Mouse (Mus musculus) frontal cortex, postnatal 25 days (tissue): ENCODE data around the gene Arhgef7.

Experiments
- DNase-seq, 2 experiments: peaks; one replicate each; pipeline ENCODE4 v3.0.0; 2022; ENCODE audit warnings: low spot score in 2 of 2

Gene Arhgef7

GRCm38 (mm10) chr8:11797729-11798479 lies 70.4 kb downstream of the Arhgef7 start:
- no peak for DNase-seq

- no peak for DNase-seq
These were observed 71.0 kb downstream of the Arhgef7 start for GRCm38 (mm10) chr8:11798480-11798867.

DNA sequence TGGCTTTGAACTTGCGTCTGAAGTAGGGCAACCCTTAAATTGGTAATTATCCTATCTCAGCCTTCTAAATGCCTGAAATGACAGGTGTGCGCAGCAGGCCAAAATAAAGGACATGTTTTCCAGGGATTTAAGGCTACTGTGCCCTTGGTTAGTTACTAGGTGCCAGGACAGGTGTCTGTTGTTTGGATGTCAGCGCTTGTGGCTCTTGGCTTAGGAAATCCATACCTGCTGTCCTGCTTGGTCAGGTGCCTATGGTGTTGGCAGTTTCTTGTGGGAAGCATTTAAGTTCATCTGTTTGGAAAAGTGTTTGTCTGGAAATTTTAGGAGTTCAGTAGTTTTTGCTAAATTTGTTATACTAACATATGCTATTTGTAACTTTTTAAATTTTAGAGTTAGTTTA lies 71.6 kb downstream of the Arhgef7 start:
- DNase-seq: no peak

GRCm38 (mm10) chr8:11800481-11800880 lies 73.0 kb downstream of the Arhgef7 start:
- DNase-seq: no peak

DNA sequence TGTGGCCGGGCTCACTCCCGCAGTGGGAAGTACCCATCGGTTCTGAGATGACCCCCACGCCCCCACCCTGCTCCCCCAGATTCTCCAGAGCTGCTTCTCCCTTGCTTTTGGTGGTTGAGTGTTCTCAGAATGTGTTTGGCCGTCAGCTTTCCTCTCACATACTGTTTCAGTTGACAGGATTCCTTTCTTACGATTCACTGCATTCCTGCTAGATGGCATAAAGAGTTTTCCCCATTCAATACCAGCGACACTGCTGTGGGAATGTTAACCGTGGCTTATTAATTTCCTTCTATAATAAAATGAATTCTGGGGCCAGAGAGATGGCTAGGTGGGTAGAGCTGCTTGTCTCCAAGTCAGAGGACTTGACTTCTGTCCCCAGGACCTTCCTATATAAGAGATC lies 74.0 kb downstream of the Arhgef7 start:
- no peak for DNase-seq

- DNase-seq: no peak
These were observed 77.4 kb downstream of the Arhgef7 start for GRCm38 (mm10) chr8:11804914-11805313.

DNA sequence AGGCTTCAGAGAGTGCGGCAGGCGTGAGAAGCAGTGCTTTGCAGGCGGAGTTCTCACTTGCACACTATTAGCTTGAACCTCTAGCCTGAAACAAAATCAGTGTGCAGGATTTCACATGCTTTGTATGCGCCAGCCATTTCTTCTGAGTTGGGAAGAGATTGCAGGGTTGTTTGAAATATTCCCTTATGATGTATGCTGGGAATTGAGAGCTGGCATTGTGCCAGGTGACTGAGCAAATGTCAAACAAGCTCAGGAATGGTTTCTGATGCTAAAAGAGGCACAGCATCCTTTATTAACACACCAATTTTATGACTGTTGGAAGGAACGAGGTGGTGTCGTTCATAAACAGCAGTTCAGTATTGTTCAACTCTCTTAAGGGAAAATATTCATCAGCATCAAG lies 78.7 kb downstream of the Arhgef7 start:
- no peak for DNase-seq

DNA sequence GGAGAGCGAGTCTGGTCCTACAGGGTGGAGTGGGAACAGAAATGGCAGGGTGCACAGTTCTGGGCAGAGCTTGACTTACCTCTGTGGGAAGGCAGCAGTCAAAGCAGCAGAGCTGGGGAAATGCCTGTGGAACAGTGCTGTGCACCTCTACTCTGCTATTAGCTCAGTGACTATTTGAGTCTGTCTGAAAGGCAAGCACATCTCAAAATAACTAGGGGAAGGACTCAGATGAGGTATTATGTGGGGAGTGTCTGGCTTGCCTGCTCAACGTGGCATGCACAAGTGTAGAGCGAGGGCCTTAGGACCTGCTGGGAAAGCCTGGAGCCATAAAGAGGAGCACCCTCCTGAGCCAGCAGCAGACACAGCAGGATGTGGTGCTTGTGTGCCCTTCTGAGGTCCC lies 79.8 kb downstream of the Arhgef7 start:
- no peak for DNase-seq

GRCm38 (mm10) chr8:11808047-11808446 lies 80.5 kb downstream of the Arhgef7 start:
- DNase-seq: no peak

GRCm38 (mm10) chr8:11810426-11810825 lies 82.9 kb downstream of the Arhgef7 start:
- DNase-seq: no peak

DNA sequence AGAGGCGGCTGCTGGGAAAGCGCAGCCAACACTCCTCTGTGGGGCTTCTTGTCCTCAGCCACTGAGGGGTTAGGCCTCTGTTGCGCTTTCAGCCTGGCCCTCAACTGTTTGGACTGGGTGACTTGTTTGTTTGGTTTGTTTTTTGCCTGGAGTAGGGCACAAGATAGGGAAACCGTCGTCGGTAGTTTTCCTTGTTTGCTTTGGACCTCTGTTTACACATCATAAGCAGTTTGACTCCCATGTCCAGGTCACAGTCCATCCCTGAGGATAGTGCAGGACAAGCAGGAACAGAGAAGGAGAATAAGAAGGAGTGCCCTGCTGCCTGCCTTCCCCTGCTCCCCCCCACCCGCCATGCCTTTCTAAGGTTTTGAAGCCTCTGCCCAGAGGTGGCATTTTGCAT lies 86.3 kb downstream of the Arhgef7 start:
- no peak for DNase-seq

DNA sequence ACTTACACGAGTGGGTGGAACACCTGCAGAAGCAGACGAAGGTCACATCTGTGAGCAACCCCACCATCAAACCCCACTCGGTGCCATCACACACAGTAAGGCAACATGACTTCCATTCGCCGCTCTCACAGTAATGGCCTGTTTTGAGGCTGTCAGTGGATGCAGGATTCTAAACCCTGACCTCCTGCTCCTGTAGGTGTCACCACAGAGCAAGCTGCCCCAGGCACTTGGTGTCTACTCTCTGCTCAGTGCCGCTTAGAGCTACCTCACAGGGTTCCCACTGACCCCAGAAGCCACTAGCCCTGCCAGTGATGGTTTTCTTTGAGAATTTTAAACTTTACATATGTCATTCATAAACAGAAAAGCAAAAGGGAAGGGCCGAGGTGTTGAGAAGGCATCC lies 87.7 kb downstream of the Arhgef7 start:
- no peak for DNase-seq

- DNase-seq: no peak
These were observed 92.6 kb downstream of the Arhgef7 start for GRCm38 (mm10) chr8:11820136-11820535.

DNA sequence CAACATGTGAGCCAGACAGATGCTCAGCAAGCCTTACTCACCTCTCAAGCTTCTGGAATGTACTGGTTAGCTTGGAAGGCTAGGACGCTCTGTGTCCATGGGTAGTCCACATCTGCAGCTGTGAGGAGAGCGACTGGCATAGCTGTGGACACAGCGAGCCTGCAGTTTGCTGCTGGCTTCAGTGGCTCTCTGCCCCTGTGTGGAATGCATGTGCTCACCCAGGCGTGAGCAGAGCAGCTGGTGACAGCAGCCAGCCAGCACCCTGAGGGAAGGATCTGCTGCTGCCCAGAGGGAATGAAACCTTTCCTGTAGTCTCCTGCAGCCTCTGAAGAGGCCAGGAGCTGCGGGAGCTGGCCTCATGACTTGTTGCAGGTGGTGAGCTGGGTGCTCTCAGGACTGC lies 93.0 kb downstream of the Arhgef7 start:
- no peak for DNase-seq

DNA sequence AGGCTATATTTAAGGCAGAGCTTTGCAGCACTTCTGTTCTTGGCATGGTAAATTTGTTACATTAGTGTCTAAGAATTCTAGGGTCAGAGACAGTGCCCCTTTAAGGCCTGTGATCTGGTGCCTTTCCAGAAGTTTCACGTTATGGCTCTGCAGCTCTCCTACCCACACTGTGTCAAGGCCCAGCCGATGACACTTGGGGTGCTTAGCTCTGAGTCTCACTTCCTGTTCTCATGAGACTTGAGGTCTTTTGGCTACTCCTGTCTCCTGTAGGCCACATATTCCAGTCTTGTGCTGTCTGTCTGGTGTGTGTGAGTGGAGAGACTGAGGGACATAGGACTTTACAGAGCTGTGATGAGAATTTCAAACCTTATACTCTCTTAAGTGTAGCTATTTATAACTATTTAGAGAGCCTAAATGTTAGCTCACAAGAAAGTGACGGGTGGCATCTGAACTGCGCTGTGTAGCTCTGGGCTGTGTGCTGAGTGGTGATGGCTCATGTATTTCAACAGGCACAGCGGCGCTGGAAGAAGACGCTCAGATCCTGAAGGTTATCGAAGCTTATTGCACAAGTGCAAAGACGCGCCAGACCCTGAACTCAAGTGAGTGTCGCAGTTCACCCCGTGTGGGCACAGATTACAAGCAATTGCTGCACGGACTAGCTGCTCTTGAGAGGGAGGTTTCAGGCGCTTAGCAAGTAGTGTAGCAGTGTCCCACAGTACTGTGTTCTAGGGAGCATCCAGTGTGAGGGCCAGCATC lies 94.1 kb downstream of the Arhgef7 start:
- no peak for DNase-seq

GRCm38 (mm10) chr8:11822550-11823060 lies 95.1 kb downstream of the Arhgef7 start:
- no peak for DNase-seq

DNA sequence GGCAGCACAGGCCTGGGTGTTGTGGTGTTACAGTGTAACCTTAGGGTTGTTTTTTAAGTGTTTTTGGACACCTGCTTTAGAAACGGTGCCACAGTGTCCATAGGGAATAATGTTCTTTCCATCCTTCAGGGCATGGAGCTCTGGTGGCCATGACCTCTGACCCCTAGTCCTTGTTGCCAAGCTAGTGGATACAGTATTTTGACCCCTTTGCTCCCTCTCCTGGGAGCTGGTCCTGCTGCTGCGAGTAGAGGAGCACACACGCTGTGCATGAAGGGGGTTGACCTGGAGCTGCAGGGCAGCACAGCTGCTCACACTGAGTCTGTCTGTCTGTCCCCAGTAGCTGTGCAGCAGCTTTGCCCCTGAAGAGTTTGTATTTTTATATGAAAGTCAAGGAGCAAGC lies 98.2 kb downstream of the Arhgef7 start:
- no peak for DNase-seq

DNA sequence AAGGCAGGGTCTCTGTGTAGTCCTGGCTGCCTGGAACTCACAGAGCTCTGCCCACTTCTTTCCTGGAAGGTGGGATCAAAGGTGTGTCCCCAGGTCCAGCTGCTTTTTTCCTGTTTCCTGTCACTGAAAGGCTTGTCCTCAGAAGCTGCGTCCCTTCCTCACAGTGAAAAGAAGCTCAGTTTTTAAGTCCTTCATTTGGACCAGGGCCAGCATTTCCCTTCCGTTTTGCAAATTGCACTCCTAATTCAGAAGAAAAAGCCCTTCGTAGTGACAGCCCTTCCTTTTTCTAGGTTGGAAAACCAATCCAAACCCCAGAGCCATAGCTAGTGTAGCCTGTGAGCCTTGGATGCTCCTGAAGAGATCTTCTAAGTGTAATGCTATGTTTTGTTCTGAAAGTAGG lies 99.8 kb downstream of the Arhgef7 start:
- DNase-seq: no peak

DNA sequence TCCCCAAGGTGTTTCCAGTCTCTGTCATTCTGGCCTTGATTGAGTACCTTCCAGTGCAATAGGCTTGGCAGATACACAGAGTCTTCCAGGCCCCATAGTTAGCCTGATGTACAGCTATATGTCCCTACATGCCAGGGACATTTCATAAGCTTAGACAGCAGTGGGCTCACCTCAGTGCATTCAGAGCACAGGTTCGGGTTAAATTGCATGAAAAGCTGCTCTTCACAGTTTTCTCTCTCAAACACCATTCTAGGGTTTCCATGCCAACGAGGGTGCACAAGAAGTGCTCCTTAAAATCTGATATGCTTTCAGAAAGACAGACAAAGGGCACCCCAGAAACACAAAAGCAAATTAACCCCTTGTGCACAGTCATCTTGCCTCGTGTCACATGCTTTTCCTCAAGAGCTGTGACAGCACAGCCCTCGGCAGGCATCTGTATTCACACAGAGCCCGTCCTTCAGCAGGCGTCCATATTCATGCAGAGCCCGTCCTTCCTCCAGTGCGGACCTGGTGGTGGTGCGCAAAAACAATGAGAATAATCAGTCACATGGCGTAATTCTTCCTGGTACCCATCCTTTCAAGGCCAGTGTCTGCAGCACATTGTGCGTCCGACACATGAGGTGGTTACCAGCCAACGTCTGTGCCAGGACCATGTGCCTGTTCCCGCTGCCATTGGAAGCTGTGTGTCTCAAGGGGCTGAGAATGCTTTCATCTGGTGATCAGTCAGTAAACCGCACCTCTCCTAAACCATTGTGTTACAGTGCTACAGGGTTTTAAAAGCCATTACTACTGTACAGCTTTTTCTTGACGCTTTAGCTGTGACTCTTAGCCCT lies 102.9 kb downstream of the Arhgef7 start:
- DNase-seq: no peak

DNA sequence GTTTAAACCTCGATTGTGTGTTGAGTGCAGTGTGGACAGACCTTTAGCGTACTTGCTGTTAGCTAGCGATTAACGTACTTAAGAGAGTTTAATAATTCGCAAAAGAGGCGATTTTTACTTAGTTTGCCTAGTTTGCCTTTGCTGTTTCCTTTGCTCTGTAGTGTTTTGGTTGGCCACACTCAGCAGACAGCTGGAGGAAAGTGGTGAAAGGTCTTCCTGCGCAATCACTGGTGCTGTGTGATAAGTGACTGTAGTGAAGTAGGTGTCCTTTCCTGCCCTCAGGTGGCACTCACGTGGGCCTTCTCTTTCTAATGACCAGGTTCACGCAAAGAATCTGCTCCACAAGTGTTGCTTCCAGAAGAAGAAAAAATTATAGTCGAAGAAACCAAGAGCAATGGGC lies 103.7 kb downstream of the Arhgef7 start:
- DNase-seq: no peak

DNA sequence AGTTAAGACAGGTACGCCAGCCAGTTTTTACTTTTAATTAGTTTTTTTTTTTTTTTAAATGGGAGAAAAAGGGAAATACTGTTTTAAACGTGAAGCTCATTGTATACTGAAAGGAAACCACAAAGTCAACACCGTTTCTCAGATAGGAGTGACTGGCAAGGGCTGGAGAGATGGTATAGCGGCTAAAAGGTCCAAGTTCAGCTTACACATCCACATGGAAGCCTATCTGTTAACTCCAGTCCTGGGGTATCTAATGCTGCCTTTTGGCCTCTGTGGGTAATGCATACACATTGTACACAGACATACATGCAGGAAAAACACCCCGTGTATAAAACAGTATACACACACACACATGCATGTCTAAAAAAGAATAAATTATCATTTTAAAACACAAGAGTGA lies 104.4 kb downstream of the Arhgef7 start:
- no peak for DNase-seq

GRCm38 (mm10) chr8:11833157-11833556 lies 105.6 kb downstream of the Arhgef7 start:
- DNase-seq: no peak
